Mouse (Mus musculus): Measurements from ENCODE around the gene Mrto4. TPM values are rescaled to one million over a fixed set of nuclear protein-coding genes. Genes with fewer than 3 reads are reported as not detected.

The Mrto4 gene
- polyA plus RNA-seq, 1 experiment = 112 TPM

- Histone ChIP-seq H3K4me1 (ENCODE audit: control insufficient read depth, insufficient read depth, low read length) (peaks cover 3% of the 10 kb centered on the region), H3K9ac (ENCODE audit: low read depth, poor library complexity, severe bottlenecking) (no peak overlapping the region), H3K27ac (ENCODE audit: insufficient read depth, low read length) (no peak overlapping the region), H3K27me3 (ENCODE audit: control insufficient read depth, insufficient read depth, low read length, poor library complexity, severe bottlenecking) (no peaks in the 10 kb centered on the region), H3K4me3 (ENCODE audit: low read depth, low read length) (no peak overlapping the region), H3K9me3 (replicated peaks; ENCODE audit: control insufficient read depth, insufficient read depth, low read length, poor library complexity, severe bottlenecking) (no peaks in the 10 kb centered on the region), H3K36me3 (ENCODE audit: control insufficient read depth, insufficient read depth, low read length, poor library complexity, severe bottlenecking) (no peaks in the 10 kb centered on the region)
- TF ChIP-seq CTCF (IDR thresholded peaks at IDR 0.05; ENCODE audit: low read depth, low read length) (no peak), EP300 (IDR thresholded peaks at IDR 0.05; ENCODE audit: insufficient read depth, low read depth, low read length) (no peak), POLR2A (IDR thresholded peaks at IDR 0.05; ENCODE audit: insufficient read depth, low read length) (no peak)
These were observed 16.9 kb downstream of the Mrto4 start for GRCm38 (mm10) chr4:139335507-139335906.

- Histone ChIP-seq H3K4me1 (ENCODE audit: control insufficient read depth, insufficient read depth, low read length) (peaks cover 3% of the 10 kb centered on the region), H3K27me3 (ENCODE audit: control insufficient read depth, insufficient read depth, low read length, poor library complexity, severe bottlenecking) (no peaks in the 10 kb centered on the region), H3K36me3 (ENCODE audit: control insufficient read depth, insufficient read depth, low read length, poor library complexity, severe bottlenecking) (no peaks in the 10 kb centered on the region), H3K4me3 (ENCODE audit: low read depth, low read length) (no peak overlapping the region), H3K9me3 (replicated peaks; ENCODE audit: control insufficient read depth, insufficient read depth, low read length, poor library complexity, severe bottlenecking) (no peaks in the 10 kb centered on the region), H3K27ac (ENCODE audit: insufficient read depth, low read length) (no peak overlapping the region), H3K9ac (ENCODE audit: low read depth, poor library complexity, severe bottlenecking) (no peak overlapping the region)
- no peak for TF ChIP-seq POLR2A (IDR thresholded peaks at IDR 0.05; ENCODE audit: insufficient read depth, low read length)
- no peak for TF ChIP-seq CTCF (IDR thresholded peaks at IDR 0.05; ENCODE audit: low read depth, low read length)
- TF ChIP-seq EP300 (IDR thresholded peaks at IDR 0.05; ENCODE audit: insufficient read depth, low read depth, low read length) = no peak
These were observed 17.6 kb downstream of the Mrto4 start for GRCm38 (mm10) chr4:139334631-139335295.

GRCm38 (mm10) chr4:139330605-139331004 lies 21.8 kb downstream of the Mrto4 start:
- no peak overlapping the region for H3K27ac ChIP-seq (ENCODE audit: insufficient read depth, low read length)
- H3K4me1 ChIP-seq (ENCODE audit: control insufficient read depth, insufficient read depth, low read length) = peaks cover 1% of the 10 kb centered on the region
- TF ChIP-seq EP300 (IDR thresholded peaks at IDR 0.05; ENCODE audit: insufficient read depth, low read depth, low read length) (0 out of 2 replicates have a peak, but pooled peaks have one; percentile 15), CTCF (IDR thresholded peaks at IDR 0.05; ENCODE audit: low read depth, low read length) (peak; percentile 78), POLR2A (IDR thresholded peaks at IDR 0.05; ENCODE audit: insufficient read depth, low read length) (peak; percentile 87)
- H3K36me3 ChIP-seq (ENCODE audit: control insufficient read depth, insufficient read depth, low read length, poor library complexity, severe bottlenecking) = no peaks in the 10 kb centered on the region
- peak overlapping the region; percentile 45 for H3K4me3 ChIP-seq (ENCODE audit: low read depth, low read length)
- H3K9me3 ChIP-seq (replicated peaks; ENCODE audit: control insufficient read depth, insufficient read depth, low read length, poor library complexity, severe bottlenecking) = no peaks in the 10 kb centered on the region
- H3K9ac ChIP-seq (ENCODE audit: low read depth, poor library complexity, severe bottlenecking) = no peak overlapping the region
- no peaks in the 10 kb centered on the region for H3K27me3 ChIP-seq (ENCODE audit: control insufficient read depth, insufficient read depth, low read length, poor library complexity, severe bottlenecking)

GRCm38 (mm10) chr4:139319740-139320139 lies 32.6 kb downstream of the Mrto4 start:
- no peak overlapping the region for H3K9ac ChIP-seq (ENCODE audit: low read depth, poor library complexity, severe bottlenecking)
- no peaks in the 10 kb centered on the region for H3K9me3 ChIP-seq (replicated peaks; ENCODE audit: control insufficient read depth, insufficient read depth, low read length, poor library complexity, severe bottlenecking)
- no peaks in the 10 kb centered on the region for H3K27me3 ChIP-seq (ENCODE audit: control insufficient read depth, insufficient read depth, low read length, poor library complexity, severe bottlenecking)
- no peak overlapping the region for H3K27ac ChIP-seq (ENCODE audit: insufficient read depth, low read length)
- no peak overlapping the region for H3K4me3 ChIP-seq (ENCODE audit: low read depth, low read length)
- no peak for TF ChIP-seq CTCF (IDR thresholded peaks at IDR 0.05; ENCODE audit: low read depth, low read length)
- TF ChIP-seq EP300 (IDR thresholded peaks at IDR 0.05; ENCODE audit: insufficient read depth, low read depth, low read length) = no peak
- TF ChIP-seq POLR2A (IDR thresholded peaks at IDR 0.05; ENCODE audit: insufficient read depth, low read length) = no peak
- no peaks in the 10 kb centered on the region for H3K4me1 ChIP-seq (ENCODE audit: control insufficient read depth, insufficient read depth, low read length)
- 0 out of 2 replicates have a peak, but pooled peaks cover 2% of the 10 kb centered on the region for H3K36me3 ChIP-seq (ENCODE audit: control insufficient read depth, insufficient read depth, low read length, poor library complexity, severe bottlenecking)

GRCm38 (mm10) chr4:139318449-139318848 lies 33.9 kb downstream of the Mrto4 start:
- Histone ChIP-seq H3K36me3 (ENCODE audit: control insufficient read depth, insufficient read depth, low read length, poor library complexity, severe bottlenecking) (0 out of 2 replicates have a peak, but pooled peaks cover 2% of the 10 kb centered on the region), H3K27ac (ENCODE audit: insufficient read depth, low read length) (no peak overlapping the region)

GRCm38 (mm10) chr4:139312632-139313031 lies 39.7 kb downstream of the Mrto4 start:
- Histone ChIP-seq H3K27me3 (ENCODE audit: control insufficient read depth, insufficient read depth, low read length, poor library complexity, severe bottlenecking) (no peaks in the 10 kb centered on the region), H3K4me3 (ENCODE audit: low read depth, low read length) (no peak overlapping the region), H3K9ac (ENCODE audit: low read depth, poor library complexity, severe bottlenecking) (no peak overlapping the region), H3K9me3 (replicated peaks; ENCODE audit: control insufficient read depth, insufficient read depth, low read length, poor library complexity, severe bottlenecking) (no peaks in the 10 kb centered on the region), H3K4me1 (ENCODE audit: control insufficient read depth, insufficient read depth, low read length) (no peaks in the 10 kb centered on the region), H3K27ac (ENCODE audit: insufficient read depth, low read length) (no peak overlapping the region), H3K36me3 (ENCODE audit: control insufficient read depth, insufficient read depth, low read length, poor library complexity, severe bottlenecking) (0 out of 2 replicates have a peak, but pooled peaks cover 2% of the 10 kb centered on the region)
- TF ChIP-seq CTCF (IDR thresholded peaks at IDR 0.05; ENCODE audit: low read depth, low read length) = peak; percentile 29
- no peak for TF ChIP-seq EP300 (IDR thresholded peaks at IDR 0.05; ENCODE audit: insufficient read depth, low read depth, low read length)

More at GRCm38 (mm10) chr4:139318449-139318848, 33.9 kb downstream of the Mrto4 start:
- Histone ChIP-seq H3K4me3 (ENCODE audit: low read depth, low read length) (no peak overlapping the region), H3K9me3 (replicated peaks; ENCODE audit: control insufficient read depth, insufficient read depth, low read length, poor library complexity, severe bottlenecking) (no peaks in the 10 kb centered on the region), H3K9ac (ENCODE audit: low read depth, poor library complexity, severe bottlenecking) (no peak overlapping the region), H3K4me1 (ENCODE audit: control insufficient read depth, insufficient read depth, low read length) (no peaks in the 10 kb centered on the region), H3K27me3 (ENCODE audit: control insufficient read depth, insufficient read depth, low read length, poor library complexity, severe bottlenecking) (no peaks in the 10 kb centered on the region)
- TF ChIP-seq POLR2A (IDR thresholded peaks at IDR 0.05; ENCODE audit: insufficient read depth, low read length) = no peak
- TF ChIP-seq CTCF (IDR thresholded peaks at IDR 0.05; ENCODE audit: low read depth, low read length) = no peak
- no peak for TF ChIP-seq EP300 (IDR thresholded peaks at IDR 0.05; ENCODE audit: insufficient read depth, low read depth, low read length)
